Mouse (Mus musculus) CH12.LX (cell line): ENCODE results near the gene Bves. TPM values are rescaled to one million over a fixed set of nuclear protein-coding genes. Genes with fewer than 3 reads are reported as not detected.

Experiments
- DNase-seq: peaks from one replicate; pipeline ENCODE4 v3.0.0-alpha.2; 2013; ENCODE audit errors: extremely low read depth
- H3K27ac ChIP-seq: 2 replicates; pipeline ENCODE4 v1.5.1; 2012; ENCODE audit warnings: low read depth, mild to moderate bottlenecking, control low read depth, moderate library complexity; ENCODE audit not compliant: insufficient read depth
- H3K27me3 ChIP-seq: replicated peaks from 2 replicates; pipeline ENCODE3; 2012; ENCODE audit warnings: inconsistent platforms
- H3K36me3 ChIP-seq, 2 experiments: replicated peaks in 1 of 2; 2 replicates each; pipeline versions ENCODE3 to v1.6.1; 2012; ENCODE audit warnings: inconsistent platforms in 1 of 2, low read length in 1 of 2, mild to moderate bottlenecking in 1 of 2, mixed read lengths in 1 of 2, moderate library complexity in 1 of 2; ENCODE audit not compliant: control insufficient read depth in 1 of 2, insufficient read depth in 1 of 2
- H3K4me1 ChIP-seq, 2 experiments: 2 replicates each; pipeline ENCODE4 v1.6.1; 2012; ENCODE audit warnings: inconsistent platforms in 1 of 2, moderate library complexity in 1 of 2; ENCODE audit not compliant: insufficient read depth in 2 of 2, control insufficient read depth in 1 of 2
- H3K4me2 ChIP-seq: 2 replicates; pipeline ENCODE4 v1.6.1; 2012; ENCODE audit warnings: low read depth, mild to moderate bottlenecking, control low read depth; ENCODE audit not compliant: poor library complexity, insufficient read depth, severe bottlenecking
- H3K4me3 ChIP-seq, 3 experiments: fragments of 150-350 bp in 1 of 3; sonication (generic) in 1 of 3; replicated peaks in 1 of 3; 2 replicates each; pipeline versions ENCODE3 to v1.5.1; 2011 to 2012; ENCODE audit warnings: low read depth in 2 of 3, low read length in 2 of 3, mild to moderate bottlenecking in 2 of 3, moderate library complexity in 2 of 3, control low read depth in 1 of 3, improper control_type of control experiment in 1 of 3, inconsistent platforms in 1 of 3, mixed read lengths in 1 of 3; ENCODE audit not compliant: poor library complexity in 1 of 3
- H3K79me2 ChIP-seq: replicated peaks from 2 replicates; pipeline ENCODE4 v1.6.1; 2012; ENCODE audit warnings: mild to moderate bottlenecking, moderate library complexity; ENCODE audit not compliant: control insufficient read depth, poor library complexity, insufficient read depth, severe bottlenecking; ENCODE audit errors: extremely low read depth
- H3K9ac ChIP-seq: 2 replicates; pipeline ENCODE4 v1.6.1; 2012; ENCODE audit warnings: low read depth, mild to moderate bottlenecking, control low read depth, moderate library complexity; ENCODE audit not compliant: insufficient read depth
- H3K9me3 ChIP-seq: replicated peaks from 2 replicates; pipeline ENCODE3; 2012; ENCODE audit warnings: low read length, inconsistent platforms, mixed read lengths
- BHLHE40 ChIP-seq: IDR thresholded peaks from 2 replicates; pipeline ENCODE4 v1.6.1; 2011; ENCODE audit warnings: mild to moderate bottlenecking, low read depth, low read length, improper control_type of control experiment
- CHD2 ChIP-seq: IDR thresholded peaks from 2 replicates; pipeline ENCODE4 v1.6.1; 2011; ENCODE audit warnings: low read length, improper control_type of control experiment
- CTCF ChIP-seq, 2 experiments: IDR thresholded peaks in 1 of 2; conservative IDR thresholded peaks in 1 of 2; 2 replicates each; pipeline ENCODE4 v1.5.1; 2011 to 2012; ENCODE audit warnings: low read depth in 2 of 2, low read length in 2 of 2, improper control_type of control experiment in 1 of 2, inconsistent platforms in 1 of 2, mild to moderate bottlenecking in 1 of 2, moderate library complexity in 1 of 2
- ELF1 ChIP-seq: IDR thresholded peaks from 2 replicates; pipeline ENCODE4 v1.6.1; 2014; ENCODE audit warnings: low read depth, mild to moderate bottlenecking, inconsistent platforms, low read length, improper control_type of control experiment
- HCFC1 ChIP-seq: IDR thresholded peaks from 2 replicates; pipeline ENCODE4 v1.6.1; 2012; ENCODE audit warnings: low read depth, mild to moderate bottlenecking, inconsistent platforms, low read length, improper control_type of control experiment
- JUN ChIP-seq: IDR thresholded peaks from 2 replicates; pipeline ENCODE4 v1.6.1; 2011; ENCODE audit warnings: low read depth, mild to moderate bottlenecking, low read length, improper control_type of control experiment, moderate library complexity; ENCODE audit not compliant: insufficient read depth
- JUND ChIP-seq: conservative IDR thresholded peaks from 2 replicates; pipeline ENCODE4 v1.6.1; 2011; ENCODE audit warnings: low read depth, low read length, improper control_type of control experiment
- KAT2A ChIP-seq: IDR thresholded peaks from 2 replicates; pipeline ENCODE4 v1.6.1; 2012; ENCODE audit warnings: low read length, improper control_type of control experiment, inconsistent platforms; ENCODE audit not compliant: insufficient replicate concordance
- MAFK ChIP-seq: IDR thresholded peaks from 2 replicates; pipeline ENCODE4 v1.6.1; 2011; ENCODE audit warnings: low read length, improper control_type of control experiment; ENCODE audit not compliant: insufficient replicate concordance
- MAZ ChIP-seq: IDR thresholded peaks from 2 replicates; pipeline ENCODE4 v1.6.1; 2012; ENCODE audit warnings: low read depth, mild to moderate bottlenecking, inconsistent platforms, low read length, improper control_type of control experiment, moderate library complexity
- MEF2A ChIP-seq: IDR thresholded peaks from 2 replicates; pipeline ENCODE4 v1.6.1; 2014; ENCODE audit warnings: low read depth, mild to moderate bottlenecking, inconsistent platforms, low read length, improper control_type of control experiment, borderline replicate concordance
- MYC ChIP-seq: IDR thresholded peaks from 2 replicates; pipeline ENCODE4 v1.6.1; 2011; ENCODE audit warnings: low read depth, mild to moderate bottlenecking, improper control_type of control experiment, low read length
- NELFE ChIP-seq: IDR thresholded peaks from 2 replicates; pipeline ENCODE4 v1.6.1; 2011; ENCODE audit warnings: low read depth, low read length, improper control_type of control experiment
- NRF1 ChIP-seq: IDR thresholded peaks from 2 replicates; pipeline ENCODE4 v1.6.1; 2014; ENCODE audit warnings: low read depth, mild to moderate bottlenecking, inconsistent platforms, low read length, improper control_type of control experiment, moderate library complexity
- RAD21 ChIP-seq: IDR thresholded peaks from 2 replicates; pipeline ENCODE4 v1.6.1; 2011; ENCODE audit warnings: low read depth, mild to moderate bottlenecking, low read length, improper control_type of control experiment, moderate library complexity
- SMC3 ChIP-seq: IDR thresholded peaks from 2 replicates; pipeline ENCODE4 v1.6.1; 2011; ENCODE audit warnings: low read depth, low read length, improper control_type of control experiment
- UBTF ChIP-seq: IDR thresholded peaks from 2 replicates; pipeline ENCODE4 v1.6.1; 2012; ENCODE audit warnings: low read depth, mild to moderate bottlenecking, inconsistent platforms, low read length, improper control_type of control experiment, moderate library complexity
- USF2 ChIP-seq: conservative IDR thresholded peaks from 2 replicates; pipeline ENCODE4 v1.6.1; 2011; ENCODE audit warnings: low read depth, low read length, improper control_type of control experiment
- ZC3H11A ChIP-seq: IDR thresholded peaks from 2 replicates; pipeline ENCODE4 v1.6.1; 2012; ENCODE audit warnings: low read depth, mild to moderate bottlenecking, inconsistent platforms, low read length, improper control_type of control experiment
- ZKSCAN1 ChIP-seq: IDR thresholded peaks from 2 replicates; pipeline ENCODE4 v1.6.1; 2012; ENCODE audit warnings: low read depth, inconsistent platforms, low read length, improper control_type of control experiment, borderline replicate concordance
- ZMIZ1 ChIP-seq: IDR thresholded peaks from 2 replicates; pipeline ENCODE4 v1.6.1; 2012; ENCODE audit warnings: low read depth, mild to moderate bottlenecking, inconsistent platforms, low read length, improper control_type of control experiment
- ZNF384 ChIP-seq: IDR thresholded peaks from 2 replicates; pipeline ENCODE4 v1.6.1; 2012; ENCODE audit warnings: low read depth, low read length, improper control_type of control experiment, inconsistent platforms
- dilution Hi-C: fragments of 300-500 bp; cut with MboI; formaldehyde crosslinking; loops from 2 replicates; pipeline ENCODE4 v1.14.3; 2020; ENCODE audit warnings: low sequenced_read_pairs; ENCODE audit not compliant: extremely low pct_unique_long_range_greater_than_20kb, extremely low pct_ligation_motif_present
- in situ Hi-C: fragments of 300-500 bp; cut with MboI; formaldehyde crosslinking; loops from 3 replicates; pipeline ENCODE4 v1.14.3; 2019; ENCODE audit warnings: low sequenced_read_pairs, low pct_ligation_motif_present, low pct_unique_long_range_greater_than_20kb, mixed read lengths
- polyA plus RNA-seq: library from polyadenylated mRNA; unstranded; fragments of >175 nt; gene quantifications from 2 replicates; pipeline ENCODE4 v1.2.1, GENCODE M21; 2012; ENCODE audit warnings: low read depth; ENCODE audit not compliant: insufficient read length
- total RNA-seq, 2 experiments: library from RNA; depleted of rRNA; stranded (reverse); fragments of 300-350 nt in 1 of 2; fragments of >200 nt in 1 of 2; gene quantifications; 2 replicates each; pipeline ENCODE4 v1.2.3; 2012 to 2014

Gene Bves
- total and polyA plus RNA-seq, 3 experiments: not detected

GRCm38 (mm10) chr10:45410624-45411341 lies 75.2 kb downstream of the Bves start:
- Histone ChIP-seq H3K79me2 (no peaks in the 10 kb centered on the region), H3K27ac (no peak overlapping the region), H3K4me2 (no peak overlapping the region), H3K27me3 (no peaks in the 10 kb centered on the region), H3K4me3 (no peak overlapping the region), H3K36me3 (peaks cover 0 to 2% of the 10 kb centered on the region in 2 experiments)
- TF ChIP-seq NRF1: no peak
- no peak for TF ChIP-seq NELFE
- no peak for TF ChIP-seq ELF1
- no peak for TF ChIP-seq USF2
- TF ChIP-seq, all 38 proteins: peak for 0
- H3K4me1 ChIP-seq: no peaks in the 10 kb centered on the region
- dilution Hi-C loops (no loop called here), in situ Hi-C loops (no loop called here)
- DNase-seq: no peak
- no peak overlapping the region for H3K9ac ChIP-seq
- no peaks in the 10 kb centered on the region for H3K9me3 ChIP-seq

GRCm38 (mm10) chr10:45411741-45412140 lies 76.2 kb downstream of the Bves start:
- TF ChIP-seq MYC (no peak), UBTF (no peak), ZKSCAN1 (no peak), MAFK (no peak), CTCF (conservative IDR thresholded peaks at IDR 0.05 in 1 of 2, IDR thresholded peaks at IDR 0.05 in 1 of 2; ENCODE audit: low read depth in 2 of 2, low read length in 2 of 2) (no peak), BHLHE40 (no peak), HCFC1 (no peak), MEF2A (no peak)
- TF ChIP-seq, all 38 proteins: peak for 0
- H3K79me2 ChIP-seq: no peaks in the 10 kb centered on the region
- no peak overlapping the region for H3K27ac ChIP-seq
- DNase-seq: no peak
- H3K9me3 ChIP-seq: no peaks in the 10 kb centered on the region
- no peak overlapping the region for H3K4me2 ChIP-seq
- no peaks in the 10 kb centered on the region for H3K27me3 ChIP-seq
- no peak overlapping the region for H3K4me3 ChIP-seq
- no peak overlapping the region for H3K9ac ChIP-seq
- H3K36me3 ChIP-seq: peaks cover 0 to 2% of the 10 kb centered on the region in 2 experiments
- in situ Hi-C loops: no loop called here
- dilution Hi-C loops: no loop called here
- H3K4me1 ChIP-seq: no peaks in the 10 kb centered on the region

DNA sequence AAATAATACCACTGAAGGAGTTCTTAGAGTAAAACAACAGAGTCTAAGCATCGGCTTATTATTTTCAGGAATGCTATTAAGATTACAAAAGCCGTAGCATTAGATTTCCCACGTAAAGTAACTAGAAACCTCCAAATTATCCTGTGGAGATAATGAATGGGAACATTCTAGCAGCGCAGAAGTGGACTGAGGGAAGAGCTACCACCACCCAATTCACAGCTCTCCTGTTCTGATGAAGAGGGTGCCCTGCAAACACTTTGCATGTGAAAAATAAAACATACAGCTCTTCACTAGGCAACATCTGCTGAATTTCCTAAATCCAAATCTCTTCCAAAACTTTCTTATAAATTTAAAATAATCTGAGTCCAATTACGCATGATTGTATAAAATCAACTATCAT lies 76.6 kb downstream of the Bves start:
- Histone ChIP-seq H3K4me1 (no peaks in the 10 kb centered on the region), H3K27ac (no peak overlapping the region), H3K9me3 (no peaks in the 10 kb centered on the region), H3K4me3 (no peak overlapping the region), H3K79me2 (no peaks in the 10 kb centered on the region)
- no peak for TF ChIP-seq ZKSCAN1
- no peak for TF ChIP-seq MEF2A
- TF ChIP-seq KAT2A: no peak
- TF ChIP-seq RAD21: no peak
- TF ChIP-seq ZNF384: no peak
- TF ChIP-seq MAZ: no peak
- no peak for TF ChIP-seq ELF1
- no peak for TF ChIP-seq NELFE
- TF ChIP-seq JUND: no peak
- no peak for TF ChIP-seq MYC
- TF ChIP-seq ZC3H11A: no peak
- no peak for TF ChIP-seq CHD2
- no peak for TF ChIP-seq ZMIZ1
- TF ChIP-seq SMC3: no peak
- TF ChIP-seq MAFK: no peak
- TF ChIP-seq JUN: no peak
- TF ChIP-seq, all 38 proteins: peak for 0
- H3K27me3 ChIP-seq: no peaks in the 10 kb centered on the region
- dilution Hi-C loops (no loop called here), in situ Hi-C loops (no loop called here)
- DNase-seq: no peak
- H3K4me2 ChIP-seq: no peak overlapping the region
- peaks cover 0 to 2% of the 10 kb centered on the region in 2 experiments for H3K36me3 ChIP-seq
- H3K9ac ChIP-seq: no peak overlapping the region
